Mouse (Mus musculus) hindbrain, embryonic 10.5 days (tissue): Measurements from ENCODE around the gene Dnajb8. TPM values are rescaled to one million over a fixed set of nuclear protein-coding genes. Genes with fewer than 3 reads are reported as not detected.

Source experiments
- DNase-seq: peaks from one replicate; pipeline ENCODE4 v3.0.0-alpha.2; 2017; ENCODE audit warnings: low spot score
- H3K27ac ChIP-seq: fragments of 300-500 bp; sonication (generic); 2 replicates; pipeline ENCODE4 v1.5.1; 2016; ENCODE audit warnings: mild to moderate bottlenecking, moderate library complexity
- H3K27me3 ChIP-seq: fragments of 300-500 bp; sonication (generic); 2 replicates; pipeline ENCODE4 v1.6.1; 2016; ENCODE audit warnings: mild to moderate bottlenecking; ENCODE audit not compliant: poor library complexity, insufficient read depth, severe bottlenecking
- H3K36me3 ChIP-seq: fragments of 300-500 bp; sonication (generic); 2 replicates; pipeline ENCODE4 v1.6.1; 2016; ENCODE audit warnings: mild to moderate bottlenecking, moderate library complexity
- H3K4me1 ChIP-seq: fragments of 300-500 bp; sonication (generic); replicated peaks from 2 replicates; pipeline ENCODE4 v1.6.1; 2016; ENCODE audit warnings: mild to moderate bottlenecking
- H3K4me3 ChIP-seq: fragments of 300-500 bp; sonication (generic); 2 replicates; pipeline ENCODE4 v1.5.1; 2016; ENCODE audit warnings: mild to moderate bottlenecking, moderate library complexity
- H3K9me3 ChIP-seq: fragments of 300-500 bp; sonication (generic); 2 replicates; pipeline ENCODE4 v1.6.1; 2016; ENCODE audit warnings: mild to moderate bottlenecking, moderate library complexity
- WGBS: fragments of 180-500 bp; shearing (Covaris S2); methylation state at CpG from one replicate; pipeline ENCODE4 v1.1.7; 2016; 5-methylcytosine and 5-hydroxymethylcytosine counted together
- polyA plus RNA-seq: library from polyadenylated mRNA; unstranded; fragments of >200 nt; fragmentation: Nextera tagmentation; extraction: Ambion mirVana; gene quantifications from 2 replicates; pipeline ENCODE4 v1.2.1, GENCODE M21; 2016

Dnajb8 gene
- polyA plus RNA-seq, 1 experiment from 2014 or later: not detected

DNA sequence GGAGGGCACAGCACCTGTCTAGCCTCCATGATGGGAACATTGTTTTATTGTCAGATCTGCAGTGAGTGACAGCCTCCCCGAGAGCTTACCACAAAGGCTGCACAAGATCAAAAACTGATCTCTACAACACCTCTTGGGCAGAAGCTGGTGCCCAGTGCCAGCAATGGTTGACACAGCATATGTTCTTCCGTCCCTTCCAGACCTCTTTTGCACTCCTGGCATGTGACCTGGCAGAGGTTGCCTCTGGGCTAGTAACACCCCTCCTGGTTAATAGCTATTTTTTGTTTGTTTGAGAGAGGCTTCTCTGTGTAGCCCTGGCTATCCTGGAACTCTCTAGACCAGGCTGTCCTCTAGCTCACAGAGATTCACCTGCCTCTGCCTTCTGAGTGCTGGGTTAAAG, 56.1 kb downstream of the Dnajb8 start:
- H3K4me3 ChIP-seq: no peak overlapping the region
- no peak overlapping the region for H3K27ac ChIP-seq
- H3K27me3 ChIP-seq: no peaks in the 10 kb centered on the region
- H3K36me3 ChIP-seq: peaks cover 6% of the 10 kb centered on the region; the same call in 1 of the 2 replicates
- DNase-seq: no peak
- H3K4me1 ChIP-seq: no peaks in the 10 kb centered on the region
- H3K9me3 ChIP-seq: no peaks in the 10 kb centered on the region
- 84% methylated on average over 2 of the region's 2 CpGs for WGBS

DNA sequence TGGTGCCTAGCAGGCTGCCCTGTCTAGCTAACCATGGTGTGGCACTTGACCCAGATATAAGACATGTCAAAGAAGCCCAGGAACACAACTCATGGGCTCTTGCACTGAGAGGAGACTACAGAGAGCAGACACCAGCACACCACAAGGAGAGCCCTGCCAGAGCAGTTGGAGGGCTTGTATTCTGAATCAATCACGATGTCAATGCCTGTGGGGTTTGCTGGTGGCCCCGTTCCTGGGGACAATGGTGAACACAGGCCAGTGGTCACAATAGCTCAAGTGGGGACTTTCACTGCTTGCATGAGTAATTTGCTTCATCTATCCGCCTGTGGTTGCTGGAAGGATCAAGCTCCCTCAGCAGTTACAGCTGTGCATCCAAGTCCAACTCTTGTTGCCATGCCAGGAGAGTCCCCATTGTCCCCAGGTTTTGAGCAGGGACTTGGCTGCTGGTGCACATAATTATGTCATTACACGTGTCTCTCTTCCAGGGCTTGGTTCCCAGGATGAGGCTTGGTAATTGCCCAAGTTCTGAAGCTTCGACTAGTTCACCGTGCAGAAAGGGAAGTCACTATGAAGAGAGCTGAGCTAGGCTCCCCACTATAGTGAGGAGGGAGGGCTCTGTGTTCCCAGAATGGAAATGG, 68.2 kb downstream of the Dnajb8 start:
- WGBS: 79% methylated on average over 6 of the region's 6 CpGs
- no peak for DNase-seq
- H3K9me3 ChIP-seq: no peaks in the 10 kb centered on the region
- H3K27ac ChIP-seq: no peak overlapping the region
- H3K4me3 ChIP-seq: no peak overlapping the region
- no peaks in the 10 kb centered on the region for H3K4me1 ChIP-seq
- 0 out of 2 replicates have a peak, but pooled peaks cover 4% of the 10 kb centered on the region for H3K36me3 ChIP-seq
- no peaks in the 10 kb centered on the region for H3K27me3 ChIP-seq

DNA sequence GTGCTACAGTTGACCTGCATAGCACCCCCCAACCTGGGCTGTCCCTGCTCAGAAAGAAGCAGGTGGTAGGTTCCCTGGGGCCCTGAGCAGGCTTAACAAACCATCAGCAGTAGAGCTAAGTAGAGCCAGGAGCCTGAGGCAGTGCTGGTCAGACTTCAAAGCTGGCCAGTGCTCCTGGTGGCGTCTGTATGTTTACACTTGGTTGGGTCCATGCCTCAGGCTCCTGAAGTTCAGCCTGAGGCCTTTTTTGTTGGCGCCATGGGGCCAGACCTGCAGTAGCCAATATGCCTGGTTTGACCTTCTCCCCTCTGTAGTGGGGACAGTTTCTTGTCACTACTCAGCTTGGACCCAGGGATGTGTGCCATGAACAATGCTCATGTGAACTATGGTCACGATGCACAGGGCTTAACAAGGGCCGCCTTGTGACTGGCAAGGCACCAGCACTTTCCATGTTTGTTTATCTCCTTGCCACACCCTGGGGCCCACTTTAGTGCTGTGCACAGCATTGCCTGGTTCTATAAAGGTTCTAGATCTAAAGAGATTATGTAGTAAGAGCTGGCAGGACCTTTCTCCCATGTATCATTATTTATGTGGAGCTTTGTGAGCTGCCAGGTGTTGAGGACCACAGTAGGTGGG, 70.3 kb downstream of the Dnajb8 start:
- DNase-seq: no peak
- no peaks in the 10 kb centered on the region for H3K9me3 ChIP-seq
- no peaks in the 10 kb centered on the region for H3K4me1 ChIP-seq
- no peak overlapping the region for H3K27ac ChIP-seq
- H3K4me3 ChIP-seq: no peak overlapping the region
- WGBS: 77% methylated on average over 4 of the region's 4 CpGs
- peaks cover 6% of the 10 kb centered on the region; the same call in 1 of the 2 replicates for H3K27me3 ChIP-seq
- peaks cover 11% of the 10 kb centered on the region for H3K36me3 ChIP-seq

DNA sequence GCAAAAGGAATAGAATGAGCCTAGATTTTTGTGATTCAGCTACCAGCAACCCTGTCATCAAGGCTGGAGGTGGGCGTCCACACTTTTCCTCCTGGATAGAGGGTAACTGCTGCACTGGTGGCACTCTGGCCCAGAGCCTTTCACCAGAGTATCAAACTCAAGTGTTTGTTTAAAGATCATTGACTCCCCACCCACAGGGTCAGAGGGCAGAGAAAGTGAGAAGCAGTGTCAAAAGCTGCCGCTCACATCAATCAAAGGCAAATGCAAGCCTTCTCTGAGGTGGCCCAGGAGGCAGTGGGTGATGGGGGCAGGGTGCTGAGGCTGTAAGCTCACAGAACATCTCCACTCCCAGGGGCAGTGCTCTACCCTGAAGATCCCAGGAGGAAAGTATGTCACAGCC, 77.4 kb downstream of the Dnajb8 start:
- Histone ChIP-seq H3K27me3 (peaks cover 38% of the 10 kb centered on the region), H3K9me3 (no peaks in the 10 kb centered on the region), H3K36me3 (peaks cover 13% of the 10 kb centered on the region), H3K4me3 (no peak overlapping the region), H3K27ac (0 out of 2 replicates have a peak overlapping the region, but pooled peaks have one; percentile 6), H3K4me1 (peaks cover 31% of the 10 kb centered on the region)
- WGBS: 31% methylated on average over 2 of the region's 2 CpGs
- DNase-seq: peak; percentile 34

GRCm38 (mm10) chr6:88301234-88301633, 79.2 kb downstream of the Dnajb8 start:
- Histone ChIP-seq H3K4me1 (peaks cover 31% of the 10 kb centered on the region), H3K27me3 (peaks cover 38% of the 10 kb centered on the region), H3K9me3 (no peaks in the 10 kb centered on the region), H3K27ac (no peak overlapping the region), H3K36me3 (peaks cover 13% of the 10 kb centered on the region), H3K4me3 (no peak overlapping the region)
- WGBS: 61% methylated on average over 7 of the region's 7 CpGs
- DNase-seq: no peak

Other genes with a start within 250 kb of the Dnajb8 start
- gene H1fx, start 240.6 kb upstream of the Dnajb8 start, polyA plus RNA-seq: 26.5 and 33.1 TPM in 2 replicates
- gene Rab7, start 177.0 kb upstream of the Dnajb8 start, polyA plus RNA-seq: 208 and 238 TPM in 2 replicates
- gene Rpn1, start 137.8 kb upstream of the Dnajb8 start, polyA plus RNA-seq: 277 and 300 TPM in 2 replicates
- gene Gata2, start 28.4 kb upstream of the Dnajb8 start, polyA plus RNA-seq: 20.0 and 20.8 TPM in 2 replicates
- 32.9 and 38.9 TPM in 2 replicates for gene Eefsec, start 224.3 kb downstream of the Dnajb8 start, polyA plus RNA-seq
- 168 and 195 TPM in 2 replicates for gene Ruvbl1, start 243.1 kb downstream of the Dnajb8 start, polyA plus RNA-seq